Mouse (Mus musculus): ENCODE data around the gene Rnf2. TPM values are rescaled to one million over a fixed set of nuclear protein-coding genes. Genes with fewer than 3 reads are reported as not detected.
A peak's percentile ranks its signal among the peaks of the same experiment; 100 is the strongest.

The Rnf2 gene
- polyA plus RNA-seq, 1 experiment from 2014 or later, result 122 TPM

GRCm38 (mm10) chr1:151428263-151429221 is 72.2 kb downstream of the Rnf2 start, which contains the start of the genes Swt1 and Trmt1l:
Gene Swt1, minus strand, starts transcription at chr1:151428455.
Gene Trmt1l, plus strand, starts transcription at chr1:151428542.
- Histone ChIP-seq H3K27me3 (no peaks in the 10 kb centered on the region), H3K4me2 (replicated peaks) (peak within 1 kb of the TSS; percentile 59), H3K9ac (peak within 1 kb of the TSS; percentile 90), H3K4me3 (peak within 1 kb of the TSS; percentile 97), H3K9me3 (no peaks in the 10 kb centered on the region), H3K36me3 (peaks cover under 1% of the 10 kb centered on the region; the same call in 1 of the 2 replicates), H3K4me1 (peaks cover 13% of the 10 kb centered on the region), H3K27ac (peak within 1 kb of the TSS; percentile 97)
- peak; percentile 100 for ATAC-seq (ENCODE audit: insufficient number of reproducible peaks, insufficient read depth, low FRiP score, low TSS enrichment)
- WGBS, result under 1% methylated on average over 74 of the region's 74 CpGs

DNA sequence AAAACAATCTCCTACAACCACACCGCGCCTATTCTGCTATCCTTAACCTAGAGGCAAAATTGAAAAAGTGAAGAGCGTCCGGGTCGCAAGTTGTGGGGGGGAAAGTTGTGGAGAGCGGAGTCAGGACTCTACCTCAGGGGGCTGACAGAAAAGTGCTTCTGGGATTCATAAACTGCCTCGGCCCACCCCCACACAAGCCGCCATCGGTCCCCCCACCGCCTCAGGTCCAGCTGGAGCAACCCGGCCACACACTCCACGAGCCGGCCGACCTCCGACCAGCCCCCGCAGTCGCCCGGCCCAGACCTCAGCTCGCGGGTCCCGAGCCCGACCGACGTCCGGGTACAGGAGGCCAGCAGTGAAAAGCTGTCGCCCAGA is 72.9 kb downstream of the Rnf2 start:
- Histone ChIP-seq H3K36me3 (no peaks in the 10 kb centered on the region), H3K9ac (peak overlapping the region; percentile 73), H3K4me2 (replicated peaks) (peak overlapping the region; percentile 58), H3K27ac (peak overlapping the region; percentile 97), H3K27me3 (no peaks in the 10 kb centered on the region), H3K4me1 (peaks cover 13% of the 10 kb centered on the region), H3K9me3 (no peaks in the 10 kb centered on the region), H3K4me3 (peak overlapping the region; percentile 97)
- WGBS, result 1% methylated on average over 26 of the region's 26 CpGs
- ATAC-seq (ENCODE audit: insufficient number of reproducible peaks, insufficient read depth, low FRiP score, low TSS enrichment), result peak; percentile 74; the same call in 1 of the 2 replicates

DNA sequence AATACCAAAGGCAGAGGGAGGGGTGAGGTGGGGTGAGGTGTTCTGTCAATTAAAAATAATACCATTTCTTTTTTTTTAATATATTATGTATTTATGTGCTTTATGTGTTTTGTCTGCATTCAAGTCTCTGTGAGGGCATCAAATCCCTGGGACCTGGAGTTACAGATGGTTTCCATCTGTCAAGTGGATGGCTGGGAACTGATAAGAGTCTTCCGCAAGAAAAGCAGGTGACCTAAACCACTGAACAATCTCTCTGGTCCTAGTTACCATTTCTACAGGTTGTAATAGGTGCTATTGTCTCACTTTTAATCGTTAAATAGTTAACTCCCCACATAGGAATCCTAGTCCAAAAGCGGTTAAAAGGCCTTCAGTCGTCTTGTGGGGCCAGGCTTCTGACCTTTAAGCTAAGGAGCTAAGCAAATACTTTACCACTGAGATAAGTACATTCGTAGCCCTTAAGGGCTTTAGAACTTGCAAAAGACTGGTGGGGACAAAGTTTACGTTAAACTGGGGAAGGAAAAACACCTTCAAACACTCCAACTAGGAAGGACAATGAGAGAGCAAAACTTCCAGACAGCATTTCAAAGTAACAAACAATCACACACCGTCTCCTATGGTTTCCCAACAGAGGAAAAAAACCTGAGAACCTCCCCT is 73.7 kb downstream of the Rnf2 start:
- Histone ChIP-seq H3K9me3 (no peaks in the 10 kb centered on the region), H3K36me3 (no peaks in the 10 kb centered on the region), H3K4me1 (peaks cover 13% of the 10 kb centered on the region), H3K27me3 (no peaks in the 10 kb centered on the region), H3K27ac (no peak overlapping the region), H3K9ac (peak overlapping the region; percentile 73), H3K4me2 (replicated peaks) (peak overlapping the region; percentile 58), H3K4me3 (peak overlapping the region; percentile 97)
- ATAC-seq (ENCODE audit: insufficient number of reproducible peaks, insufficient read depth, low FRiP score, low TSS enrichment), result no peak
- WGBS, result 29% methylated on average over 7 of the region's 7 CpGs

DNA sequence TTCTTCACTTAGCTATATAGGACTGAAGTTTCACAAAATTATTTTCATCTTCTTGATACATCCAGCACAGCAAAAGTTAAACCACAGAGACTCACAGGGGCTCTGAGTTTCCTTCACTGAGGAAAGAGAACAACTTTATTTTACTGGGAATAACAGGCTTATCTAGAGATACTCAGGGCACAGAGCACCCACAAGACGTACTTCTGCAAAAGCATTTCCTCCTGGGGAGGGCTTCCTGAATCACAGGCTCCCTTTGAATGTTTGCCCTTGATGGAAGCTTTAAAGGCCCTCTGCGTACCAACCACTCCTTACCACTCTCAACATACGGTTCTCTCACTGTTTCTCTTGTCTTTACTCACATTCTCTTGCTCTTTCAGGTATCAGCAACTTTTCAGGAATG is 78.6 kb downstream of the Rnf2 start:
- ATAC-seq (ENCODE audit: insufficient number of reproducible peaks, insufficient read depth, low FRiP score, low TSS enrichment), result no peak
- Histone ChIP-seq H3K36me3 (peaks cover 20% of the 10 kb centered on the region), H3K9ac (no peak overlapping the region), H3K4me3 (no peak overlapping the region), H3K27me3 (no peaks in the 10 kb centered on the region), H3K9me3 (no peaks in the 10 kb centered on the region), H3K27ac (no peak overlapping the region), H3K4me2 (replicated peaks) (no peak overlapping the region), H3K4me1 (peaks cover 4% of the 10 kb centered on the region)
- 85% methylated on average over 3 of the region's 3 CpGs for WGBS

GRCm38 (mm10) chr1:151409827-151410226 is 90.9 kb downstream of the Rnf2 start:
- no peak overlapping the region for H3K9ac ChIP-seq
- H3K9me3 ChIP-seq, result no peaks in the 10 kb centered on the region
- no peak overlapping the region for H3K4me2 ChIP-seq (replicated peaks)
- H3K4me3 ChIP-seq, result no peak overlapping the region
- H3K27me3 ChIP-seq, result no peaks in the 10 kb centered on the region
- 0 out of 2 replicates have a peak, but pooled peaks cover 9% of the 10 kb centered on the region for H3K36me3 ChIP-seq
- 0 out of 2 replicates have a peak overlapping the region, but pooled peaks have one; percentile 11 for H3K27ac ChIP-seq
- no peaks in the 10 kb centered on the region for H3K4me1 ChIP-seq
- 69% methylated on average over 3 of the region's 3 CpGs for WGBS
- ATAC-seq (ENCODE audit: insufficient number of reproducible peaks, insufficient read depth, low FRiP score, low TSS enrichment), result no peak

Small RNA genes within 50 kb of the gene (microRNA-seq; reads per million reads assigned to microRNA genes)
- 1.1 reads per million for gene Mir7682

Other genes starting within 250 kb of the Rnf2 start
- 351 and 372 TPM in 2 replicates for gene Ivns1abp, start 156.5 kb downstream of the Rnf2 start, polyA plus RNA-seq (2016; fragmentation: Nextera tagmentation; extraction: Ambion mirVana)
- 24.8 and 30.6 TPM in 2 replicates for gene Swt1, start 72.5 kb downstream of the Rnf2 start, polyA plus RNA-seq (2016; fragmentation: Nextera tagmentation; extraction: Ambion mirVana)
- gene Trmt1l, start 72.4 kb downstream of the Rnf2 start, polyA plus RNA-seq (2016; fragmentation: Nextera tagmentation; extraction: Ambion mirVana), result 54.8 and 55.7 TPM in 2 replicates
- 5.2 and 5.7 TPM in 2 replicates for gene Fam129a, start 70.2 kb upstream of the Rnf2 start, polyA plus RNA-seq (2016; fragmentation: Nextera tagmentation; extraction: Ambion mirVana)

Measured in embryonic facial prominence, embryonic 12.5 days (tissue).